Mouse (Mus musculus): ENCODE results near the gene Phactr2.

DNA sequence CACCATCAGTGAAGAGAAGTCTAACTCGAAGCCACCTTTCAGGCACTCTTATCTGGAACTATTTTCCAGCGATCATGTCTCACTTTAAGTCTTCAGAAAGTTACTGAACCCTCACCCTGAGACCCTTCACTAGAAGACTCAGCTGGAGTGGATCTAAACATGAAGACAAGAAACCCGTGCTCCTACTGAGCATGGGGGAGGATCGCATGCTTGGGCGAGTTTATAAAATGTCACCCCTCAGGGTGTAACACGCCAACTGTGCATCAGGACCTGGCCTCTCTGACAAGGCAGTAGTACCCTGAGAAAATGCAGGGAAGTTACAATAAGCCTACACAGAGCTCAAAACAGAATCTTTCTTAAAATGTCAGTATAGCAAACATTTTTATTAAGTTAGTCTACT lies 161.6 kb downstream of the Phactr2 start:
- TF ChIP-seq GATA1 (IDR thresholded peaks at IDR 0.05; ENCODE audit: borderline replicate concordance, low read length): no peak
- TF ChIP-seq FLI1 (IDR thresholded peaks at IDR 0.05; ENCODE audit: low read length): no peak

Data from megakaryocyte, embryonic 14.5 days (primary cell).